Mouse (Mus musculus) midbrain, postnatal 0 days (tissue): ENCODE measurements at regions not wholly inside any gene's neighbourhood (a gene's known extent, or its start where the extent isn't known, plus 50 kb on each side); places are given as distances from the start of the nearest gene placed in this dataset.

Experiments
- ATAC-seq: fragments of 200-750 bp; cut with Nextera tagmentation; 2 replicates; pipeline ENCODE4 v1.8.0; 2017; ENCODE audit warnings: moderate number of reproducible peaks, mild to moderate bottlenecking, moderate TSS enrichment, moderate library complexity; ENCODE audit not compliant: low FRiP score
- DNase-seq: peaks from one replicate; pipeline ENCODE4 v3.0.0-alpha.2; 2015; ENCODE audit warnings: low spot score
- H3K27ac ChIP-seq: fragments of 300-500 bp; sonication (generic); 2 replicates; pipeline ENCODE4 v1.5.1; 2014; ENCODE audit warnings: low read depth, mild to moderate bottlenecking, low read length, mixed read lengths
- H3K27me3 ChIP-seq: fragments of 300-500 bp; sonication (generic); 2 replicates; pipeline ENCODE4 v1.6.1; 2014; ENCODE audit warnings: low read length, control low read depth, mixed read lengths; ENCODE audit not compliant: insufficient read depth
- H3K36me3 ChIP-seq: fragments of 300-500 bp; sonication (generic); 2 replicates; pipeline ENCODE4 v1.6.1; 2014; ENCODE audit warnings: low read length, control low read depth, mixed read lengths; ENCODE audit not compliant: insufficient read depth
- H3K4me1 ChIP-seq: fragments of 300-500 bp; sonication (generic); 2 replicates; pipeline ENCODE4 v1.6.1; 2014; ENCODE audit warnings: mild to moderate bottlenecking, control low read depth, antibody characterized with exemption, low read length, mixed read lengths; ENCODE audit not compliant: insufficient read depth
- H3K4me2 ChIP-seq: fragments of 300-500 bp; sonication (generic); 2 replicates; pipeline ENCODE4 v1.6.1; 2014; ENCODE audit warnings: low read depth, mild to moderate bottlenecking, low read length, mixed read lengths; ENCODE audit not compliant: poor library complexity, severe bottlenecking
- H3K4me3 ChIP-seq: fragments of 300-500 bp; sonication (generic); 2 replicates; pipeline ENCODE4 v1.5.1; 2014; ENCODE audit warnings: low read depth, mild to moderate bottlenecking, low read length, moderate library complexity
- H3K9ac ChIP-seq: fragments of 300-500 bp; sonication (generic); replicated peaks from 2 replicates; pipeline ENCODE4 v1.6.1; 2014; ENCODE audit warnings: mild to moderate bottlenecking, low read length, moderate library complexity, mixed read lengths; ENCODE audit not compliant: poor library complexity, severe bottlenecking
- H3K9me3 ChIP-seq: fragments of 300-500 bp; sonication (generic); 2 replicates; pipeline ENCODE4 v1.6.1; 2016; ENCODE audit warnings: low read length, control low read depth
- CTCF ChIP-seq: IDR thresholded peaks from 2 replicates; pipeline ENCODE4 v1.5.1; 2016; ENCODE audit warnings: antibody characterized with exemption, mild to moderate bottlenecking
- WGBS: fragments of 180-500 bp; shearing (Covaris S2); extraction: QIAGEN DNeasy Blood & Tissue Kit; methylation state at CpG from one replicate; pipeline ENCODE4 v1.1.7; 2014; 5-methylcytosine and 5-hydroxymethylcytosine counted together

DNA sequence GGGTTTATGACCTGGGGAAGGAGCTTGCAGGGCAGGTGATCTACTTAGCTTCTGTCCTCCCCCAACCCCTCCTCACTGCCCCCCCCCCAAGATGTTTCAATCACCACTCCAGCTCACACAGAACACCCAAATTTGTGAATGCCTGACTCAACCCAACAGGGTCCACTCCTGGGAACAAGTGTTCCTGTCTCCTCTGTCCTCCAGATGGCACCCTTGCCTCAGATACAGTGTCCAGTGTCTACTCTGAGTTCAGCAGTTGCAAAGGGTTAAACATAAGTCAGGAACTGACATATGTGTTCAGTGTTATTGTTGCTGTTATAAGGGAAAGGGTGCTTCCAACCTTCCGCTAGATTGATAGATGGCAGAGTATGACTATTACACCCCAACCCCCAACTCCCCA is 554.9 kb downstream of the Zfp619 start:
- no peaks in the 10 kb centered on the region for H3K9me3 ChIP-seq
- TF ChIP-seq CTCF = peak; percentile 82
- no peak overlapping the region for H3K4me2 ChIP-seq
- no peak overlapping the region for H3K27ac ChIP-seq
- ATAC-seq (peak; percentile 75; the same call in 1 of the 2 replicates), DNase-seq (peak; percentile 54)
- no peak overlapping the region for H3K4me3 ChIP-seq
- no peak overlapping the region for H3K9ac ChIP-seq
- WGBS = 61% methylated on average over 1 of the region's 1 CpGs
- no peaks in the 10 kb centered on the region for H3K4me1 ChIP-seq
- no peaks in the 10 kb centered on the region for H3K27me3 ChIP-seq
- H3K36me3 ChIP-seq = no peaks in the 10 kb centered on the region

DNA sequence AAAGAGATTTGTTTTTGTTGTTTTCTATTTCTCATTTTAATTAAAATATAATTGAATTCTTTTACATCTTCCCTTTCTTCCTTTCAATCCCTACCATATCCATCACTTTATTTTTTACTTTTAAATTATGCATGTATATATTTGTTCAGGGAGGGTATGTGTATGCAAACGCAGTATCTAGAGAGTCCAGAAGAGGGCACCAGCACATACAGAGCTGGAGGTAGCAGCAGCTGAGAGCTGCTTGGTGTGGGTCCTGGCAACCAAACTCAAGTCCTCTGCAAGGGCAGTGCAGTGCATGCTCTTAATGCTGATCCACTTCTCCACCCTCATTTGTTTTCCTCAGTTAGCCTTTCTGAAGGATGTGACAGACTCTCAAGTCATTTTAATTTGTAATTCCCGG is 568.7 kb downstream of the Zfp619 start:
- peak; percentile 56 for TF ChIP-seq CTCF
- H3K36me3 ChIP-seq = no peaks in the 10 kb centered on the region
- peak; percentile 12 for DNase-seq
- no peaks in the 10 kb centered on the region for H3K27me3 ChIP-seq
- WGBS = 56% methylated on average over 2 of the region's 2 CpGs
- H3K9me3 ChIP-seq = no peaks in the 10 kb centered on the region
- ATAC-seq = no peak
- no peak overlapping the region for H3K9ac ChIP-seq
- no peak overlapping the region for H3K27ac ChIP-seq
- H3K4me2 ChIP-seq = no peak overlapping the region
- H3K4me1 ChIP-seq = no peaks in the 10 kb centered on the region
- H3K4me3 ChIP-seq = no peak overlapping the region

DNA sequence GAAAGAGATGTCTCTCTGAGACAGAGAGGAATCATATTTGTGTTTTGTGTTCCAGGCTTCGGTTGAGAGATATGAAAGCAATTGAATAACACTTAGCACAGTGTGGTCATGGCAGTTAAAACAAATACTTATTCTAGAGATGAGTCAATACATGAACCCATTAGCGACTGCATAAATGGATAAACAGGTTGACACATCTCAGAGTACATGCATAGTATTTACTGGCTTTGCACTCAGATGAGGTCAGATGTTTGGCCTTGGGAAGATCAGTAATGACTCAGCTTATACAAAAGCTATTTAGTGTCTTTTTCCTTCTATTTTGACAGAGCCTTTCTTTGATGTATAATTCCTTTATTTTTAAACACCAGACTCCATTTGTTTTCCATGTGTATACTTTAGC is 579.5 kb downstream of the Zfp619 start:
- 90% methylated on average over 2 of the region's 2 CpGs for WGBS
- Histone ChIP-seq H3K36me3 (no peaks in the 10 kb centered on the region), H3K4me3 (no peak overlapping the region), H3K27ac (no peak overlapping the region), H3K9ac (no peak overlapping the region), H3K27me3 (no peaks in the 10 kb centered on the region), H3K9me3 (no peaks in the 10 kb centered on the region), H3K4me2 (no peak overlapping the region), H3K4me1 (no peaks in the 10 kb centered on the region)
- DNase-seq = no peak
- no peak for ATAC-seq
- no peak for TF ChIP-seq CTCF

DNA sequence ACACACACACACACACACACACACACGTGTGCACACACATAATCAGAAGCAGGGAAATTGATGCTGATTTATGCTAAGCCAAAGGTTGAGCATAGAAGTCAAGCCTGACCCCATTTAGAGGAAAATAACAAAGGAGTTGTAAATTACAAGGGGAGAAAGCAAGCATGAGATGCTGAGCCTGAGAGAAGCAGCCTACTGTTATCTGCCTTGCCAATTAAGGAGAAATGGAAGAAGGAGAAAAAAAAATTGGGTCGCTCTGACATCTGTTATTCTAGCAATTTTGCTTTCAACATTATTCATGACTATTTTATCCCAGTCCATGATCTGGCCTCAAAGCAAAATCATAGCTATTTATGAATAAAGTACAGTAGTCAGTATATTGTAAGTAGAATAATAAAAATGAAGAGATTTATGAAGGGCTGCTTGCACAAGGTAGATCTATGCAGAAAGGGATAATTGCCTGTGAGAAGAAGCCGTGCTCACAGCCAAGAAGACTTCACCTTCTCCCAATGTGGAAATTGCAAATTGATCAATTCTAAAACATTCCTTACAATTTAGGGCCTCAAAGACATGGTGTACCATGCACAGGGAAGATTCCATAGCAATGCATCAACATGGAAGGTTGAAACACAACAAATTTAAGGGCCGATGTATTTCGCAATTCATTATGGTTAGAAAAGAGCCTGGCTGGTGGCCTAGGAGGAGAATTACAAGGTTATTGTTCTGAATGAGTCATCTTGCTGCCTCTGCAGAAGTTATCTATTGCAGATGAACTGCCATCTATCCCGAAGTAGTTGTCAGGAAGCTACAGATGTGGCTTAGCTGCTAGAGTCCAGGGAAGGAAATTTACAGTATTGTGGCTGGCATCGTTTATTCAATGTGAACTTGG is 585.7 kb downstream of the Zfp619 start:
- Histone ChIP-seq H3K9ac (no peak overlapping the region), H3K4me2 (no peak overlapping the region), H3K27me3 (no peaks in the 10 kb centered on the region), H3K27ac (no peak overlapping the region), H3K9me3 (no peaks in the 10 kb centered on the region), H3K4me1 (no peaks in the 10 kb centered on the region), H3K4me3 (no peak overlapping the region), H3K36me3 (no peaks in the 10 kb centered on the region)
- no peak for TF ChIP-seq CTCF
- ATAC-seq (peak; percentile 47; the same call in 1 of the 2 replicates), DNase-seq (no peak)
- 68% methylated on average over 7 of the region's 7 CpGs for WGBS

DNA sequence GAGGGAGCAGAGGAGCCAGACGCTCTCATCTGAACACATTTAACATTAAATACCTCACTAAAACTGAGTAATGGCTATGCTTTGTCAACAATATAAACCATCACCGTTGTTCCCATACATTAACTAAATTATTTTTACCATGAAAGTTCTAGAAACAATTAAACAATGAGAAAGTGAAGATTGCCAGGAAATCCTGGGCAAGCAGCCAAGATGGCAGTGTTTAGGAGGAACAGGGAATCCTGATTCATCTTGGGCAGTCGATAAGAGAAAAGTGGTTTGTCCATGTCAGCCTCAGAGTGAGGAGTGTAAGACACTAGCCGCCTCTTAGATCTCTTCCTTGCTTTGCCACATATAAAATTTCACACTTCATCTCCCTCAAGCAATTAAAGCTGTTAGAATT is 625.3 kb downstream of the Zfp619 start:
- Histone ChIP-seq H3K36me3 (no peaks in the 10 kb centered on the region), H3K4me3 (no peak overlapping the region), H3K9me3 (no peaks in the 10 kb centered on the region), H3K9ac (no peak overlapping the region), H3K4me1 (no peaks in the 10 kb centered on the region), H3K4me2 (no peak overlapping the region), H3K27me3 (no peaks in the 10 kb centered on the region), H3K27ac (no peak overlapping the region)
- ATAC-seq = no peak
- 77% methylated on average over 4 of the region's 4 CpGs for WGBS
- TF ChIP-seq CTCF = no peak
- DNase-seq = no peak

DNA sequence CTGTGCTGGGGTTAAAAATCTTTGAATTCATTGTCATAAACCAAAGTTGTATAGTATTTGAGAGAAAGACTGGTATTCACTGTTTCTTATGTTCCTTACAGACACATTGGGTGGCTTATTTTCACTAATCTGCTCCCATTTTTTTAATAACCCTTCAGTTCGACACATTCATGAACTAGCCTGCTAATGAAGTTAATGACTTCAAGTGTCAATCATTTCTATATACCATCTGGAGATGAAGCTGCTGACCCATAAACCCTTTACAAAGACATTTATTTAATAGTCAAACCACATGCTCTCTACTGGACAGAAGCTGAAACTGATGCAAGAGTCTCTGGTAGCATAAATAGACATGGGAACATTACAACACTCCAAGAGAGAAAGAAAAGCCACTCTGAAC is 626.9 kb downstream of the Zfp619 start:
- ATAC-seq (no peak), DNase-seq (no peak)
- WGBS = 55% methylated on average over 1 of the region's 1 CpGs

More for the DNA sequence above, 626.9 kb downstream of the Zfp619 start:
- Histone ChIP-seq H3K27me3 (no peaks in the 10 kb centered on the region), H3K36me3 (no peaks in the 10 kb centered on the region), H3K9me3 (no peaks in the 10 kb centered on the region), H3K27ac (no peak overlapping the region), H3K4me1 (no peaks in the 10 kb centered on the region), H3K9ac (no peak overlapping the region), H3K4me3 (no peak overlapping the region), H3K4me2 (no peak overlapping the region)
- no peak for TF ChIP-seq CTCF
